In the genomic region with DNA sequence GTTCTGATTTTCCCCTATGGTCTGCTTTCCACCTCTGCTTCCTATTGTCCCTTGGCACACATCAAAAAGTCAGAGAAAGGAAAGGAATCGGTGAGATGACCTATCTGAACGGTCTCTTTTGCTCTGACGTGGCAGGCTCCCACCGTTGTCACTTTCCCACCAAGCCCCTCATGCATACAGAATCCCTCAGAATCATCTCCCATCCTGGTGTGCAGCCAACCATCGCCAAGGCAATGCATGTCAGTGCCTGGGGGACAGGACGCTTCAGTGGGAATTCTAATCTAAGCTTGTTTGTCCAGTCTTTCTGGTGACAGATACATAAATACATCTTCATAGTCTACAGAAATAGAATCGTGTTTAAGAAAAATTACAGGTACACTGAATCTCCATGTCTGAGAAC, we compare ENCODE assay signal across 24 mouse cellular contexts.
A peak's percentile ranks its signal among the peaks of the same experiment; 100 is the strongest.
DNase-seq lines count a peak whose midpoint lies in the region; ATAC-seq and TF ChIP-seq lines count a peak whose summit lies in the region.
"Had no signal": no experiment of that assay in that cellular context is flagged by ENCODE, and none has a peak within 500 bp of the region (broad histone marks: within the 10 kb centered on the region; RNA-seq: fewer than 3 reads in every experiment).

No protein-coding gene starts in this region.

- no peaks in the 10 kb centered on the region for H3K36me3 ChIP-seq in embryonic facial prominence, embryonic 11.5 days (replicated peaks; ENCODE audit: control insufficient read depth, insufficient read depth, low read depth, low read length)
- H3K36me3 ChIP-seq in embryonic facial prominence, embryonic 10.5 days (replicated peaks), result no peaks in the 10 kb centered on the region
- H3K36me3 ChIP-seq in hindbrain, embryonic 10.5 days, result no peaks in the 10 kb centered on the region
- no peaks in the 10 kb centered on the region for H3K36me3 ChIP-seq in hindbrain, embryonic 16.5 days (ENCODE audit: control insufficient read depth, insufficient read depth, low read length)
- no peaks in the 10 kb centered on the region for H3K36me3 ChIP-seq in midbrain, postnatal 0 days (ENCODE audit: insufficient read depth, low read length)
- no peaks in the 10 kb centered on the region for H3K36me3 ChIP-seq in midbrain, embryonic 13.5 days
- H3K36me3 ChIP-seq in hindbrain, postnatal 0 days (ENCODE audit: insufficient read depth, low read length), result no peaks in the 10 kb centered on the region
- H3K36me3 ChIP-seq: heart, embryonic 12.5 days; limb, embryonic 12.5 days; midbrain, embryonic 12.5 days; stomach, embryonic 15.5 days had no signal

- TF ChIP-seq CTCF in midbrain, postnatal 0 days (IDR thresholded peaks at IDR 0.05), result no peak
- TF ChIP-seq CTCF in hindbrain, postnatal 0 days (IDR thresholded peaks at IDR 0.05; ENCODE audit: low read depth), result no peak

- no peaks in the 10 kb centered on the region; the same call in none of the 2 replicates for H3K4me1 ChIP-seq in embryonic facial prominence, embryonic 11.5 days (ENCODE audit: control insufficient read depth, insufficient read depth, low read length)
- H3K4me1 ChIP-seq in embryonic facial prominence, embryonic 10.5 days, result peaks cover 67% of the 10 kb centered on the region
- H3K4me1 ChIP-seq in hindbrain, embryonic 10.5 days (replicated peaks), result peaks cover 66% of the 10 kb centered on the region
- peaks cover 18% of the 10 kb centered on the region for H3K4me1 ChIP-seq in hindbrain, embryonic 16.5 days (ENCODE audit: control insufficient read depth, insufficient read depth, low read depth, low read length)
- no peaks in the 10 kb centered on the region; the same call in 1 of the 2 replicates for H3K4me1 ChIP-seq in midbrain, postnatal 0 days (ENCODE audit: insufficient read depth, low read length)
- H3K4me1 ChIP-seq in midbrain, embryonic 13.5 days (replicated peaks), result peaks cover 38% of the 10 kb centered on the region
- peaks cover 30% of the 10 kb centered on the region for H3K4me1 ChIP-seq in hindbrain, postnatal 0 days (ENCODE audit: insufficient read depth, low read length)

- H3K9ac ChIP-seq in embryonic facial prominence, embryonic 11.5 days (replicated peaks; ENCODE audit: low read length), result 0 out of 2 replicates have a peak overlapping the region, but pooled peaks have one; percentile 4
- no peak overlapping the region for H3K9ac ChIP-seq in hindbrain, embryonic 16.5 days (ENCODE audit: low read depth, low read length)
- H3K9ac ChIP-seq in midbrain, postnatal 0 days (replicated peaks; ENCODE audit: low read length, poor library complexity, severe bottlenecking), result no peak overlapping the region
- no peak overlapping the region for H3K9ac ChIP-seq in midbrain, embryonic 13.5 days (replicated peaks)
- H3K9ac ChIP-seq in hindbrain, postnatal 0 days (replicated peaks; ENCODE audit: low read length), result no peak overlapping the region
- H3K9ac ChIP-seq: forebrain, embryonic 13.5 days; heart, embryonic 12.5 days; limb, embryonic 12.5 days; liver, postnatal 0 days; midbrain, embryonic 12.5 days; stomach, embryonic 15.5 days had no signal

- no peaks in the 10 kb centered on the region for H3K27me3 ChIP-seq in embryonic facial prominence, embryonic 11.5 days (ENCODE audit: control insufficient read depth, insufficient read depth, low read length)
- no peaks in the 10 kb centered on the region for H3K27me3 ChIP-seq in embryonic facial prominence, embryonic 10.5 days (replicated peaks; ENCODE audit: low read depth, poor library complexity, severe bottlenecking)
- no peaks in the 10 kb centered on the region for H3K27me3 ChIP-seq in hindbrain, embryonic 10.5 days (ENCODE audit: insufficient read depth, poor library complexity, severe bottlenecking)
- no peaks in the 10 kb centered on the region for H3K27me3 ChIP-seq in hindbrain, embryonic 16.5 days (replicated peaks; ENCODE audit: control insufficient read depth, insufficient read depth, low read length)
- H3K27me3 ChIP-seq in midbrain, postnatal 0 days (ENCODE audit: insufficient read depth, low read length), result no peaks in the 10 kb centered on the region
- no peaks in the 10 kb centered on the region for H3K27me3 ChIP-seq in midbrain, embryonic 13.5 days
- H3K27me3 ChIP-seq in hindbrain, postnatal 0 days (ENCODE audit: insufficient read depth, low read length), result no peaks in the 10 kb centered on the region
- H3K27me3 ChIP-seq: forebrain, embryonic 13.5 days; heart, embryonic 12.5 days; limb, embryonic 12.5 days; stomach, embryonic 15.5 days had no signal

- DNase-seq in embryonic facial prominence, embryonic 11.5 days (ENCODE audit: low spot score), result no peak
- no peak for DNase-seq in embryonic facial prominence, embryonic 10.5 days (ENCODE audit: low spot score)
- no peak for DNase-seq in hindbrain, embryonic 10.5 days (ENCODE audit: low spot score)
- peak; percentile 45 for DNase-seq in midbrain, postnatal 0 days (ENCODE audit: low spot score)
- peak; percentile 42 for DNase-seq in hindbrain, postnatal 0 days (ENCODE audit: low spot score)
- no peak for DNase-seq in right cerebral cortex, postnatal 36 days (ENCODE audit: low spot score in 2 of 2)
- DNase-seq: adrenal gland, postnatal 14 days; cerebellum, adult 8-10 months; gastrocnemius, postnatal 10 days; heart, postnatal 10 days; kidney, adult 11 months; kidney, postnatal 14 days; liver, postnatal 0 days; lung, postnatal 10 days; right cerebral cortex, postnatal 4 days; thymus, postnatal 25 days had no signal

- WGBS in embryonic facial prominence, embryonic 11.5 days, result 74% methylated on average over 7 of the region's 7 CpGs
- WGBS in embryonic facial prominence, embryonic 10.5 days, result 72% methylated on average over 7 of the region's 7 CpGs
- WGBS in hindbrain, embryonic 10.5 days, result 50% methylated on average over 7 of the region's 7 CpGs
- WGBS in hindbrain, embryonic 16.5 days, result 29% methylated on average over 7 of the region's 7 CpGs
- 40% methylated on average over 7 of the region's 7 CpGs for WGBS in midbrain, postnatal 0 days
- 50% methylated on average over 7 of the region's 7 CpGs for WGBS in midbrain, embryonic 13.5 days
- WGBS in hindbrain, postnatal 0 days, result 31% methylated on average over 7 of the region's 7 CpGs

- no peak overlapping the region for H3K4me3 ChIP-seq in embryonic facial prominence, embryonic 11.5 days (ENCODE audit: low read depth, low read length)
- H3K4me3 ChIP-seq in embryonic facial prominence, embryonic 10.5 days, result no peak overlapping the region
- no peak overlapping the region for H3K4me3 ChIP-seq in hindbrain, embryonic 10.5 days
- H3K4me3 ChIP-seq in hindbrain, embryonic 16.5 days (ENCODE audit: low read length), result no peak overlapping the region
- no peak overlapping the region for H3K4me3 ChIP-seq in midbrain, postnatal 0 days (ENCODE audit: low read depth, low read length)
- H3K4me3 ChIP-seq in midbrain, embryonic 13.5 days (replicated peaks), result no peak overlapping the region
- no peak overlapping the region for H3K4me3 ChIP-seq in hindbrain, postnatal 0 days (ENCODE audit: low read length)
- H3K4me3 ChIP-seq: forebrain, embryonic 13.5 days; heart, embryonic 12.5 days; limb, embryonic 12.5 days; midbrain, embryonic 12.5 days; stomach, embryonic 15.5 days had no signal

- H3K9me3 ChIP-seq in embryonic facial prominence, embryonic 11.5 days (replicated peaks; ENCODE audit: control insufficient read depth, low read length), result no peaks in the 10 kb centered on the region
- no peaks in the 10 kb centered on the region for H3K9me3 ChIP-seq in embryonic facial prominence, embryonic 10.5 days
- no peaks in the 10 kb centered on the region for H3K9me3 ChIP-seq in hindbrain, embryonic 10.5 days
- no peaks in the 10 kb centered on the region for H3K9me3 ChIP-seq in hindbrain, embryonic 16.5 days (ENCODE audit: control insufficient read depth, low read length)
- H3K9me3 ChIP-seq in midbrain, postnatal 0 days (ENCODE audit: low read length), result no peaks in the 10 kb centered on the region
- H3K9me3 ChIP-seq in midbrain, embryonic 13.5 days, result no peaks in the 10 kb centered on the region
- H3K9me3 ChIP-seq in hindbrain, postnatal 0 days (ENCODE audit: low read length), result no peaks in the 10 kb centered on the region
- H3K9me3 ChIP-seq: forebrain, embryonic 13.5 days; heart, embryonic 12.5 days; limb, embryonic 12.5 days; midbrain, embryonic 12.5 days; stomach, embryonic 15.5 days had no signal

- no peak for ATAC-seq in embryonic facial prominence, embryonic 11.5 days (replicated peaks; ENCODE audit: insufficient number of reproducible peaks, low FRiP score, low TSS enrichment, low read depth)
- no peak for ATAC-seq in hindbrain, embryonic 16.5 days
- ATAC-seq in midbrain, postnatal 0 days (ENCODE audit: low FRiP score), result no peak
- no peak for ATAC-seq in midbrain, embryonic 13.5 days
- peak; percentile 49; the same call in 1 of the 2 replicates for ATAC-seq in hindbrain, postnatal 0 days

- H3K4me2 ChIP-seq in embryonic facial prominence, embryonic 11.5 days (ENCODE audit: low read depth, low read length), result no peak overlapping the region
- no peak overlapping the region; the same call in 1 of the 2 replicates for H3K4me2 ChIP-seq in hindbrain, embryonic 16.5 days (ENCODE audit: low read length)
- H3K4me2 ChIP-seq in midbrain, postnatal 0 days (ENCODE audit: low read depth, low read length, poor library complexity, severe bottlenecking), result no peak overlapping the region
- no peak overlapping the region for H3K4me2 ChIP-seq in midbrain, embryonic 13.5 days (replicated peaks)
- H3K4me2 ChIP-seq in hindbrain, postnatal 0 days (ENCODE audit: low read depth, low read length), result 0 out of 2 replicates have a peak overlapping the region, but pooled peaks have one; percentile 13
- H3K4me2 ChIP-seq: forebrain, embryonic 13.5 days; heart, embryonic 12.5 days; limb, embryonic 12.5 days; liver, embryonic 11.5 days; midbrain, embryonic 12.5 days; stomach, embryonic 15.5 days had no signal

- H3K27ac ChIP-seq in embryonic facial prominence, embryonic 11.5 days (replicated peaks; ENCODE audit: low read depth, low read length), result no peak overlapping the region
- H3K27ac ChIP-seq in embryonic facial prominence, embryonic 10.5 days (replicated peaks), result no peak overlapping the region
- peak overlapping the region; percentile 50; the same call in 1 of the 2 replicates for H3K27ac ChIP-seq in hindbrain, embryonic 10.5 days
- no peak overlapping the region for H3K27ac ChIP-seq in hindbrain, embryonic 16.5 days (ENCODE audit: low read depth, low read length)
- no peak overlapping the region for H3K27ac ChIP-seq in midbrain, postnatal 0 days (ENCODE audit: low read depth, low read length)
- H3K27ac ChIP-seq in midbrain, embryonic 13.5 days, result no peak overlapping the region
- H3K27ac ChIP-seq in hindbrain, postnatal 0 days, result peak overlapping the region; percentile 7; the same call in 1 of the 2 replicates
- H3K27ac ChIP-seq: limb, embryonic 12.5 days; midbrain, embryonic 12.5 days had no signal

Comparison
In these comparisons a context has a peak if more than half of its experiments do, and no peak if none do; other contexts are left out.
1. DNase-seq: peak in midbrain, postnatal 0 days (single experiment) and hindbrain, postnatal 0 days (single experiment); none in embryonic facial prominence, embryonic 11.5 days (single experiment), embryonic facial prominence, embryonic 10.5 days (single experiment), hindbrain, embryonic 10.5 days (single experiment) and right cerebral cortex, postnatal 36 days (0 of 2).
2. H3K27ac ChIP-seq: peak in hindbrain, embryonic 10.5 days (single experiment) and hindbrain, postnatal 0 days (single experiment); none in embryonic facial prominence, embryonic 11.5 days (single experiment), embryonic facial prominence, embryonic 10.5 days (single experiment), hindbrain, embryonic 16.5 days (single experiment), midbrain, postnatal 0 days (single experiment) and midbrain, embryonic 13.5 days (single experiment).